Mouse (Mus musculus) hematopoietic stem cell, adult 5-6 weeks (primary cell): ENCODE results near the gene Pde1c. TPM values are rescaled to one million over a fixed set of nuclear protein-coding genes. Genes with fewer than 3 reads are reported as not detected.

Experiments used
- ATAC-seq, 2 experiments: fragments of 125-278 bp in 1 of 2; replicated peaks in 1 of 2; 2 replicates each; pipeline ENCODE4 v1.8.0; 2016 to 2017; ENCODE audit warnings: inconsistent platforms in 2 of 2, mild to moderate bottlenecking in 2 of 2, moderate number of reproducible peaks in 2 of 2, low read depth in 1 of 2, moderate TSS enrichment in 1 of 2; ENCODE audit not compliant: low FRiP score in 2 of 2, poor library complexity in 2 of 2, severe bottlenecking in 2 of 2, insufficient read depth in 1 of 2, low TSS enrichment in 1 of 2
- total RNA-seq: library from RNA; stranded (forward); fragments of 172-1452, 232-1000 nt; gene quantifications from 2 replicates; pipeline ENCODE4 v1.2.3, GENCODE M21; 2017

Pde1c gene
- total RNA-seq, 1 experiment from 2014 or later: 1.4 TPM

DNA sequence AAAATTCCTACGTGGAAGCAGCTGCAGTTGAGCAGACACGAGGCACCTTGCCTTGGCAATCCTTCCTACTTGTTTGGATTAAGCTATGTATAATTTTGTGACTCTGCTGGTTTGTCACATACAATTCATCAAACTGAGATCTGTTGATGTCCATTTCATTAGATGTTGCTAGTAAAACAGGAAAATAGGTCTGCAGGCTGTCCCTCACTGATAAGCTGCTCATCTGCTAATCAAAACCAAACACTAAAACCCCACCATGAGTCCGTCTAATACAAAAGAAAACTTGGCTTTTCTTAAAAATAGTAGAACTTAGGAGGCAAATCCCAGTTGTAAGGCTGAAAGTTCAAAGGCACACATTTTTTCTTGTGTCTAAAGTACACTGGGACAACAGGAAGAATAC, 308.8 kb downstream of the Pde1c start:
- ATAC-seq: no peak

GRCm38 (mm10) chr6:56257555-56258297, 311.2 kb downstream of the Pde1c start:
- no peak for ATAC-seq

DNA sequence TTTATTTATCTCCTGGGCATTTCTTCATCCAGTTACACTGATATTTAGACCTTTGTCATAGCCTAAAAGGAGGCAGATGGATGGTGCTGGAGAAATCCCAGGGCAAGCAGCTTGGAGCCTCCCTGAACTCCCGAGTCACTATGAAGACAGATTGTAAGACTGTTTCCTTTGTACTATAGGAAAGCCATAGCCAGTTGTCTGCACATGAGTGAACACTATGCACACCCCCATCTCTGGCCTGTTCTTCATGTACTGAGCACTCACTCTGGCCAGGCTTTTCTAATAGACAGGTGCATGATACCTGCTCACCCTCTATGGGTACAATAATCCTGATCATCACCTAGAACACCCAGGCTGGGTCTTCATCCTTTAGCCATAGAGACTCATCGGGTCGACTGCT, 318.8 kb downstream of the Pde1c start:
- ATAC-seq: no peak

DNA sequence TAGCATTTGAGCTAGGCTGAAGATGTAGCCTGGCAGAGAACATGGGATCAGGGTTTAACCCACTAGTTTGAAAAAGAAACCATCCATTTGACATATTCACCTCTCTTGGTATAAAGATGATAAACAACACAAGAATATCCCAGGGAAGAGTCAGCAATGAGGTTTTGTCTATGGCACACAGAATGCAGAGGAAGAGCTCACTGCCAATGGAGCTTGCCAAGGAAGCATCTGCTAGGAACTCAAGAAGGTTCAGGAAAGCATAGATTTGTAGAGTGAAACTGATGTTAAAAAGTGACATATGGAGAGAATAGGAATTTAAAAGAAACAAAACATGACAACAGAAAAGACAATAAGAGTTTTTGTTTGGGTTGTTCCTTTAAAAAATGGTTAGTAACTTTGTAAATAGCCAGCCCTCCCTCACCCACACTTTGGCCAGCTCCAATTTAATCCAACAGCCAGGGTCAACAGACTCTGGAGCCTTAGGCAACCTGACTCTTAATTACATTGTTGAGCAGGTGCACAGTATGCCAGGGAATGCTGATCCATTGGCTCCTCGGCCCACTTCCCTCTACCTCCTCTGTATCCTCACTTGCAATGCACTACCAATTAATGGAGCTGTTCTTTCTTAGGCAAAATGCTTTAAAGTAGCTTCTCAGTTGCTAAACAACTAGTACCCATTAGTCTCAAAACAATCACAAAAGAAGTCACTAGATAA, 377.3 kb downstream of the Pde1c start:
- ATAC-seq: no peak

DNA sequence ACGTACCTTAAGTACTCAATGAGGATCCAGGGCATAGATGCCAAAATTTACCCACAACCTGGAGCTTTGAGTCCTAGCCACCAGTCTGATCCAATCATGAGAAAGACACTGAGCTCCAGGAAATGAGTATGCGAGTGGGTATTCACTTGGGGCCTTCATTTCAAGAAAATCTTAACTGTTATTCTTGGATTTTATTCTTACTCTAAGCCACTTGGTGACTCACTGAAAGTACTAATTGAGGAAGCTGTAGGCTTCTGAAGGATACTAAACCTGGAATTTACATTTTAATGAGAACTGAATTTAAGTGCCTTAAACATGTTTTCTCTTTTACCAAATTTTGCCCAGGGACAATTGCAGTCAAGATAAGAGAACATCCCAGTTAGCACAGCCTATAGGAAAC, 392.4 kb downstream of the Pde1c start:
- no peak for ATAC-seq

- no peak for ATAC-seq
These were observed 396.7 kb downstream of the Pde1c start for GRCm38 (mm10) chr6:56172172-56172571.

- ATAC-seq: no peak
These were observed 400.2 kb downstream of the Pde1c start for GRCm38 (mm10) chr6:56168736-56169135.

- no peak for ATAC-seq
These were observed 410.7 kb downstream of the Pde1c start for GRCm38 (mm10) chr6:56158217-56158616.

DNA sequence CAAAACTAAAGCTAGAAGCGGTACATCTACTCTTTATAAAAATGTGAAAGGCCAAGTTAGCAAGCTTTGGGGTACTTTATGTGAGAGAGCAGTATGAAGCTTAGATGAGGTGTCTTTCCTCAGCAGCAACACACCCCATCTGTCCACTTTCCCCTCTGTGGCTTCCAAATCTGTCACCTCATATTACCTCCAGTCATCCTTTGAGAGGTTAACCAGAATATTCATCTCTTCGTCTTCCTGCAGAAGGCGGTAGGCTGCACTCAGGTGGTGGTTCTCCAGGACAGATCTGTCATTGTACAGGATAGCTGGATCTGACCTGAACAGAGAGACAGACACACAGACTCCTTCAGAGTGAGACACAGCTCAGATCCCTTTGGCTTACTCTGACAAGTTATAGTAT, 412.1 kb downstream of the Pde1c start:
- ATAC-seq: no peak

DNA sequence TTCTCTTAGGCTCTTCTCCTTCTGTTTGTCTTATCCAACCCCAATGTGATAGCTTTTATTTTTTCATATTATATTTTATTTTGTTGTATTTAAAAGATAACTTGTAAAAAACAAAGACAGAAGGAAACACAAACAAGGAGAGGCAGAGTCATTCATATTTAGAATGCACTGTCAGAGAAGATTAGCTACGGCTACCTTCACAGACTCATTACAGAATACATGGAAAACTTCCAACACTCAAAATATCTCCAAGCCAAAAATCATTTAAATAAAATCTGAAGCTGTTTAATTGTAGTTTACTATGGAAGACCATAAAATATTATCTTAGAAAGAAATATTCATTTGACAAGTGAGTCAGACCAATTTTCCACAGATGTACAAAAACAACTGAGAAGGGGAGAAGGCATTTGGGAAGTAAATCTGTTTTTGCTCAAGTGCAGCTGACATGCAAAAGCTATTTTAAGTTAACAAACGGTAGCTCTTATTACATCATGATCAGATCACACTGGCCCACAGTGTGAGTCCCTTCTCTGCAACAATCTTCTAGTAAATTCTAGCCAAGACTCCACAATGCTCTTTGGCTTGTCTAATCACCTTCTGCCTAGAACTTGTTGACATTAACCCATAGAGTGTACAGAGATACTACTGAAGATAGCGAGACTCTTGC, 438.3 kb downstream of the Pde1c start:
- ATAC-seq: no peak

DNA sequence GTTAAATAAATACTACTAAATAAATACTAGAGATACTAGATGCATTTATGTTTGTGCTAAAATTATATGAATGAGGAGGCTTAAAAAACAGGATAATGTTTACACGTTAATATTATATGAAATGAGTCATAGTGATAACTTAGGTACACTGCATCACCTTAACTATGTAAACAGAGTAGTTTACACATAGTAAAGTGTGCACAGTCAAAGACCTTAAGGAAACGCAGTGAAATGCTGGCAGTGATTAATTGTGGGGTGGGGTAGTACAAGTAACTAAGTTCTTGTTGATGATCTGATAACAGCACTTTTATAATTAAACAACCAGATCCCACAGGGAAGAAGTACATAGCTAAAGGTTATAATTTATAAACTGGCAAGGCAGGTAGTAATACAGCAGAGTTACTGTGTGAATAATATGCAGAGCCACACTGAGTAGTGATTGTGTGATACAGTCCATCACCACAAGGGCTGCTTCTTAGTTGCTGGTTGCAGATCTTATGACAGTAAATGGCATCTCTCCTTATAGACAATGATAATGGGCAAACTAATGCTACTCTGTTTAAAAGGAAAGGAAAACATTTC, 469.3 kb downstream of the Pde1c start:
- ATAC-seq: no peak

GRCm38 (mm10) chr6:56098427-56098826, 470.5 kb downstream of the Pde1c start:
- no peak for ATAC-seq

DNA sequence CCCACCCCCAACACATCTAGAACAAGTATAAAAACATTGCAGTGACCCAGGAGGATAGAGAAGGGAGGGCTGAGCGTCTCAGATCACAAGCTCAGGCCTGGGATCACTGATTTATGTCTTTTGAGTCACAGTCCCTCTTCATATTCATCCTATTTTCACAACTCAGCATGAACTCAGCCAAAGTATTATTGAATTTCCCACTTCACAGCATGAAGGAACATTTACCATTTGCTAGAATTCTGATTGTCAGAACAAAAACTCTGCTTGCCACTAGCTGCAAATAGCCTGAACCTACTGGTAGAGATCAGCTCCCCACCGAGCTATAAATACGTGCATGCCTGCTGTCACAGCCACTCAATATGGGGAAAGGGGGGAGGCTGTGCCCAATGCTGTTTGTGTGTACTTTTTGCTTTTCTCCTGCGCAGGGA, 492.5 kb downstream of the Pde1c start:
- no peak for ATAC-seq

DNA sequence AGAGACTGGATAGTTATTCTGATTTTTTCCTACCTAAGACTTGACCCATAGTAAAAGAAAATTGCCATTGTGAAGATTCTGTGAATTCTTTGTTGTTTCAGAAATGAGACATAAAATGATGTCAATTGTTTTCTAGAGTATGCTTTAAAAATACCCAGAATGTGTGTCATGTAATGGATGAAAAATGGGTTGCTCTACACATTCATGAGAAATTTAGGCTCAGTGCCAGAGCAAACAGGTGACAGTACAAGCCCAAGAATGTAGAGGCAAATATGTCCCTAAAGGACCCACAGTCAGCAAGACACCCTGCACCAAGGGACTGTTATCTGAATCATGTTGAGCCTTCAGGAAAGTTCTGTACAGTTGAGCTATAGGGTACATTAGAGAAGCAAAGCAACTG, 500.4 kb downstream of the Pde1c start:
- ATAC-seq: no peak

DNA sequence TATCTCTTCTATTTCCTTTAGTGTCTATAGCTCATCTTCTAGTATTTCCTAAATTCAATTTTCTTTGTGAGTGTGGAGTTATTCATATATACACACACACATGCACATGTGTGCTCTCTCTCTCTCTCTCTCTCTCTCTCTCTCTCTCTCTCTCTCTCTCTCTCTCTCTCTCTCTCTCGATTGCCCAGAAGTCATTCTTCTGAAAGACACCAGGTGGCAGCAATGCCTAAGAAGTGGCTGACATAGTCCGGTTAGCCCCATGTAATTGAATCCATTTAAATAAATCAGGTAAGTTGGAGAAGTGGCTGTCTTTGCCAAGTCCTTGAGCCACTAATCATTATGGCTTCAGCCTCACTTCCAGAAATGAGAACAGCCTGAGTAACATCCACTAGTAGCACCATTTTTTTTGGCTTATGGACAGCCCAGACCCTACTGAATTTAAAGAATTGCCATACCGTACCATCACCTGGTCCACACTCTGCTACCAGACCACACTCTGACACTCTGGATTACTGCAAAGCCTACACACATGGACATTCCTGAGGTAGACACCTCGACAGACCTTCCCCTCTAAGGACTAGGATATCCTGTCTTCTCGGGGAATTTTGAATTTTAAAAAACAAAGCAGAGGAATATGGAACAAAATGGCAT, 502.1 kb downstream of the Pde1c start:
- peak; percentile 62 to 84; a peak in 3 of 4 replicates for ATAC-seq

GRCm38 (mm10) chr6:56063736-56064135, 505.2 kb downstream of the Pde1c start:
- ATAC-seq: no peak

- ATAC-seq: peak; percentile 56 to 58; a peak in 2 of 4 replicates
These were observed 519.8 kb downstream of the Pde1c start for GRCm38 (mm10) chr6:56049104-56049503.
